Mouse (Mus musculus) heart, embryonic 11.5 days (tissue): Measurements from ENCODE around the gene Phc3. TPM values are rescaled to one million over a fixed set of nuclear protein-coding genes. Genes with fewer than 3 reads are reported as not detected.

Experiments
- ATAC-seq: fragments of 200-750 bp; cut with Nextera tagmentation; replicated peaks from 2 replicates; pipeline ENCODE4 v1.8.0; 2017; ENCODE audit warnings: moderate library complexity; ENCODE audit not compliant: insufficient number of reproducible peaks, low FRiP score, low TSS enrichment
- H3K27ac ChIP-seq: fragments of 300-500 bp; sonication (generic); 2 replicates; pipeline ENCODE4 v1.5.1; 2014; ENCODE audit warnings: mild to moderate bottlenecking, low read depth, low read length
- H3K27me3 ChIP-seq: fragments of 300-500 bp; sonication (generic); 2 replicates; pipeline ENCODE4 v1.6.1; 2014; ENCODE audit warnings: mild to moderate bottlenecking, low read length, mixed read lengths; ENCODE audit not compliant: control insufficient read depth, insufficient read depth
- H3K36me3 ChIP-seq: fragments of 300-500 bp; sonication (generic); 2 replicates; pipeline ENCODE4 v1.6.1; 2014; ENCODE audit warnings: mild to moderate bottlenecking, low read length, moderate library complexity, mixed read lengths; ENCODE audit not compliant: control insufficient read depth, insufficient read depth
- H3K4me1 ChIP-seq: fragments of 300-500 bp; sonication (generic); 2 replicates; pipeline ENCODE4 v1.6.1; 2014; ENCODE audit warnings: low read length; ENCODE audit not compliant: control insufficient read depth, insufficient read depth
- H3K4me2 ChIP-seq: fragments of 300-500 bp; sonication (generic); 2 replicates; pipeline ENCODE4 v1.6.1; 2014; ENCODE audit warnings: mild to moderate bottlenecking, moderate library complexity
- H3K4me3 ChIP-seq: fragments of 300-500 bp; sonication (generic); 2 replicates; pipeline ENCODE4 v1.5.1; 2014; ENCODE audit warnings: low read depth, low read length
- H3K9ac ChIP-seq: fragments of 300-500 bp; sonication (generic); 2 replicates; pipeline ENCODE4 v1.6.1; 2014; ENCODE audit warnings: mild to moderate bottlenecking, low read depth, low read length, moderate library complexity
- H3K9me3 ChIP-seq: fragments of 300-500 bp; sonication (generic); replicated peaks from 2 replicates; pipeline ENCODE4 v1.6.1; 2016; ENCODE audit warnings: low read length; ENCODE audit not compliant: control insufficient read depth
- WGBS: fragments of 180-500 bp; shearing (Covaris S2); extraction: QIAGEN DNeasy Blood & Tissue Kit; methylation state at CpG from one replicate; pipeline ENCODE4 v1.1.7; 2014; ENCODE audit not compliant: insufficient replicate concordance; 5-methylcytosine and 5-hydroxymethylcytosine counted together
- polyA plus RNA-seq: library from polyadenylated mRNA; unstranded; fragments of >200 nt; fragmentation: Nextera tagmentation; extraction: Ambion mirVana; gene quantifications from 2 replicates; pipeline ENCODE4 v1.2.1, GENCODE M21; 2014

Phc3 gene
- polyA plus RNA-seq = 5.5 and 6.7 TPM in 2 replicates

GRCm38 (mm10) chr3:30969104-30969581 lies at the start of gene Phc3:
Gene Phc3 (minus strand): TSS chr3:30969415.
- peaks cover 9% of the 10 kb centered on the region for H3K36me3 ChIP-seq
- peak within 1 kb of the TSS; percentile 85 for H3K27ac ChIP-seq
- under 1% methylated on average over 34 of the region's 34 CpGs for WGBS

GRCm38 (mm10) chr3:31017652-31018051 lies 48.4 kb upstream of the Phc3 start:
- no peak overlapping the region for H3K27ac ChIP-seq
- no peak for ATAC-seq
- 71% methylated on average over 4 of the region's 4 CpGs for WGBS
- no peaks in the 10 kb centered on the region for H3K36me3 ChIP-seq
- no peak overlapping the region for H3K4me3 ChIP-seq
- no peak overlapping the region for H3K4me2 ChIP-seq
- H3K27me3 ChIP-seq = no peaks in the 10 kb centered on the region
- H3K9me3 ChIP-seq = no peaks in the 10 kb centered on the region
- H3K4me1 ChIP-seq = peaks cover 10% of the 10 kb centered on the region
- H3K9ac ChIP-seq = no peak overlapping the region

More at GRCm38 (mm10) chr3:30969104-30969581, at the start of gene Phc3:
- peak within 1 kb of the TSS; percentile 91 for H3K9ac ChIP-seq
- no peaks in the 10 kb centered on the region for H3K9me3 ChIP-seq
- no peaks in the 10 kb centered on the region for H3K27me3 ChIP-seq
- no peaks in the 10 kb centered on the region for H3K4me1 ChIP-seq
- peak; percentile 85 for ATAC-seq
- H3K4me3 ChIP-seq = peak within 1 kb of the TSS; percentile 96
- H3K4me2 ChIP-seq = peak within 1 kb of the TSS; percentile 70

GRCm38 (mm10) chr3:31016594-31017196 lies 47.5 kb upstream of the Phc3 start:
- H3K9me3 ChIP-seq = no peaks in the 10 kb centered on the region
- no peak overlapping the region for H3K27ac ChIP-seq
- no peaks in the 10 kb centered on the region for H3K36me3 ChIP-seq
- no peaks in the 10 kb centered on the region for H3K27me3 ChIP-seq
- H3K4me1 ChIP-seq = peaks cover 10% of the 10 kb centered on the region; the same call in 1 of the 2 replicates
- no peak for ATAC-seq
- no peak overlapping the region for H3K9ac ChIP-seq
- no peak overlapping the region for H3K4me3 ChIP-seq
- 53% methylated on average over 9 of the region's 9 CpGs for WGBS
- H3K4me2 ChIP-seq = no peak overlapping the region

GRCm38 (mm10) chr3:31015682-31016443 lies 46.6 kb upstream of the Phc3 start:
- no peak overlapping the region for H3K4me3 ChIP-seq
- H3K9me3 ChIP-seq = no peaks in the 10 kb centered on the region
- ATAC-seq = no peak
- H3K4me1 ChIP-seq = peaks cover 10% of the 10 kb centered on the region; the same call in 1 of the 2 replicates
- H3K27ac ChIP-seq = no peak overlapping the region
- H3K4me2 ChIP-seq = no peak overlapping the region
- WGBS = 74% methylated on average over 10 of the region's 10 CpGs
- no peak overlapping the region for H3K9ac ChIP-seq
- H3K27me3 ChIP-seq = no peaks in the 10 kb centered on the region
- H3K36me3 ChIP-seq = no peaks in the 10 kb centered on the region

- WGBS = 84% methylated on average over 2 of the region's 2 CpGs
- Histone ChIP-seq H3K9me3 (no peaks in the 10 kb centered on the region), H3K27me3 (no peaks in the 10 kb centered on the region), H3K4me2 (no peak overlapping the region), H3K36me3 (no peaks in the 10 kb centered on the region), H3K4me3 (no peak overlapping the region), H3K27ac (no peak overlapping the region), H3K9ac (no peak overlapping the region), H3K4me1 (peaks cover 10% of the 10 kb centered on the region; the same call in 1 of the 2 replicates)
- no peak for ATAC-seq
Observed at GRCm38 (mm10) chr3:31014374-31014773, 45.2 kb upstream of the Phc3 start.

GRCm38 (mm10) chr3:31004320-31005209 lies 35.4 kb upstream of the Phc3 start:
- ATAC-seq = no peak
- H3K27me3 ChIP-seq = no peaks in the 10 kb centered on the region
- no peak overlapping the region for H3K4me3 ChIP-seq
- H3K4me1 ChIP-seq = peaks cover 5% of the 10 kb centered on the region; the same call in 1 of the 2 replicates
- no peak overlapping the region for H3K27ac ChIP-seq
- WGBS = 81% methylated on average over 6 of the region's 6 CpGs
- no peak overlapping the region for H3K9ac ChIP-seq
- H3K9me3 ChIP-seq = no peaks in the 10 kb centered on the region
- H3K4me2 ChIP-seq = no peak overlapping the region
- no peaks in the 10 kb centered on the region for H3K36me3 ChIP-seq

GRCm38 (mm10) chr3:31001048-31001676 lies 31.9 kb upstream of the Phc3 start:
- Histone ChIP-seq H3K27me3 (no peaks in the 10 kb centered on the region), H3K9me3 (no peaks in the 10 kb centered on the region), H3K36me3 (no peaks in the 10 kb centered on the region), H3K4me1 (peaks cover 11% of the 10 kb centered on the region), H3K27ac (no peak overlapping the region), H3K4me3 (no peak overlapping the region), H3K9ac (no peak overlapping the region), H3K4me2 (no peak overlapping the region)
- 55% methylated on average over 3 of the region's 3 CpGs for WGBS
- no peak for ATAC-seq

GRCm38 (mm10) chr3:31000018-31000407 lies 30.8 kb upstream of the Phc3 start:
- Histone ChIP-seq H3K27ac (no peak overlapping the region), H3K36me3 (no peaks in the 10 kb centered on the region), H3K9me3 (no peaks in the 10 kb centered on the region), H3K27me3 (no peaks in the 10 kb centered on the region), H3K9ac (no peak overlapping the region), H3K4me3 (no peak overlapping the region), H3K4me2 (no peak overlapping the region), H3K4me1 (peaks cover 11% of the 10 kb centered on the region)
- WGBS = 42% methylated on average over 4 of the region's 4 CpGs
- no peak for ATAC-seq
